Mouse (Mus musculus) bone marrow, adult 2 months (tissue): ENCODE measurements around the gene Wfikkn1.

Source experiments
- CTCF ChIP-seq: fragments of 200-500 bp; IDR thresholded peaks from 2 replicates; pipeline ENCODE4 v1.5.1; 2011; ENCODE audit warnings: low read length, control low read depth; ENCODE audit not compliant: control insufficient read depth, insufficient read depth
- POLR2A ChIP-seq: fragments of 200-500 bp; IDR thresholded peaks from 2 replicates; pipeline ENCODE4 v1.6.1; 2011; ENCODE audit warnings: low read depth, mild to moderate bottlenecking, control low read depth, low read length, borderline replicate concordance; ENCODE audit not compliant: control insufficient read depth

DNA sequence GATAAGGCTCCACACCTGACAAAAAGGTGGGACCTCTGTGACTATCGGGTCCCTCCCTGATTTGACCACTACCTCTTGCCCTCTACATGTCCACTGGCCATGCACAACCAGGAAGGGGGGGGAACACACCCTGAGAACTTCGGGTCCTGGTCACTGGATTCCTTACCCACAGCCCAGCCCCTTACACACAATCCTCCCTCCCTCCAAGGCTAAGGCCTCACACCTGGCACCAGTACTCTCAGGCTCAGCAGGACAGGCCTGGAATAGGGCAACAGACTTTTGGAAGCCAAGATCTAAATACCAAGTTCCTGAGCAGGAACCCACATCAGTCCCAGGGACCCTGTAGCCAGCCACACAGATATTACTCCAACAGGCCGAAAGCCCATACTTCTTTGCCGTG lies 41.8 kb downstream of the Wfikkn1 start:
- TF ChIP-seq CTCF (no peak), POLR2A (no peak)
